Comparison of ENCODE assay signal across 8 mouse cellular contexts in the genomic region with DNA sequence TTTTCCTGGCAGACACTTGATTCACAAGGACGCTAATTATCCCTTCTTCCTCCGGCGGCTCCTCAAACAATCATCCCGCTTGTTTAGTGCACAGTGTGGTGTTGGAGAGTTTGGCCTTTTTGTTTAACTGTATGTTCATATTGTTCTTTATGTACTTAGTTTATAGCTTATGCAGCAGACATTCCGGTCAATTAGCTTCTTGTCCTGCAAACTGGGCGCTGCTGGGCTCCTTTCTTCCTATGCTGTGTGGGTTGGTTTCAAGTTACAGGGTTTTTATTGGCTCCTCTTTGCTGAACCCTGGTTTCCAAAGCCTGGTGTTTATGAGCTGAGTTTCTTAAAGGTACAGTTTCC.
DNase-seq lines count a peak whose midpoint lies in the region; ATAC-seq and TF ChIP-seq lines count a peak whose summit lies in the region.

No protein-coding gene starts in this region.

- H3K4me3 ChIP-seq in gastrocnemius, adult 2 months, result peak overlapping the region; percentile 65
- H3K4me3 ChIP-seq in forebrain, embryonic 13.5 days, result peak overlapping the region; percentile 6; the same call in 1 of the 2 replicates
- no peak overlapping the region for H3K4me3 ChIP-seq in hindbrain, postnatal 0 days (ENCODE audit: low read length)
- no peak overlapping the region for H3K4me3 ChIP-seq in liver, embryonic 12.5 days

- intact Hi-C loops in gastrocnemius, adult 2 months (cut with DNase I), result no loop called here

- TF ChIP-seq CTCF in gastrocnemius, adult 2 months (IDR thresholded peaks at IDR 0.05), result no peak
- no peak for TF ChIP-seq CTCF in hindbrain, postnatal 0 days (IDR thresholded peaks at IDR 0.05; ENCODE audit: low read depth)

- peaks cover 69% of the 10 kb centered on the region for H3K4me1 ChIP-seq in forebrain, embryonic 13.5 days
- peaks cover 22% of the 10 kb centered on the region for H3K4me1 ChIP-seq in hindbrain, postnatal 0 days (ENCODE audit: insufficient read depth, low read length)
- H3K4me1 ChIP-seq in liver, embryonic 12.5 days, result peaks cover 11% of the 10 kb centered on the region

- no peak overlapping the region for H3K9ac ChIP-seq in forebrain, embryonic 13.5 days
- no peak overlapping the region for H3K9ac ChIP-seq in hindbrain, postnatal 0 days (replicated peaks; ENCODE audit: low read length)
- H3K9ac ChIP-seq in liver, embryonic 12.5 days, result no peak overlapping the region

- H3K36me3 ChIP-seq in forebrain, embryonic 13.5 days (ENCODE audit: poor library complexity, severe bottlenecking), result no peaks in the 10 kb centered on the region
- H3K36me3 ChIP-seq in hindbrain, postnatal 0 days (ENCODE audit: insufficient read depth, low read length), result no peaks in the 10 kb centered on the region
- H3K36me3 ChIP-seq in liver, embryonic 12.5 days, result no peaks in the 10 kb centered on the region

- DNase-seq in gastrocnemius, adult 2 months, result peak; percentile 51
- no peak for DNase-seq in gastrocnemius, postnatal 10 days
- DNase-seq in hindbrain, postnatal 0 days (ENCODE audit: low spot score), result peak; percentile 68
- DNase-seq in skeletal muscle tissue, adult 2 months (ENCODE audit: low read depth, low spot score), result peak; percentile 60
- no peak for DNase-seq in right cerebral cortex, postnatal 36 days (ENCODE audit: low spot score in 2 of 2)
- DNase-seq in spleen, postnatal 4 days (ENCODE audit: low spot score in 2 of 2), result no peak

- H3K4me2 ChIP-seq in forebrain, embryonic 13.5 days, result peak overlapping the region; percentile 43
- peak overlapping the region; percentile 33; the same call in 1 of the 2 replicates for H3K4me2 ChIP-seq in hindbrain, postnatal 0 days (ENCODE audit: low read depth, low read length)
- peak overlapping the region; percentile 23; the same call in 1 of the 2 replicates for H3K4me2 ChIP-seq in liver, embryonic 12.5 days

- peak; percentile 70 for ATAC-seq in forebrain, embryonic 13.5 days
- 0 out of 2 replicates have a peak, but pooled peaks have one; percentile 55 for ATAC-seq in hindbrain, postnatal 0 days
- no peak for ATAC-seq in liver, embryonic 12.5 days

- peak overlapping the region; percentile 84 for H3K27ac ChIP-seq in gastrocnemius, adult 2 months
- H3K27ac ChIP-seq in forebrain, embryonic 13.5 days, result peak overlapping the region; percentile 73
- peak overlapping the region; percentile 23; the same call in 1 of the 2 replicates for H3K27ac ChIP-seq in hindbrain, postnatal 0 days
- H3K27ac ChIP-seq in liver, embryonic 12.5 days, result no peak overlapping the region

- no peaks in the 10 kb centered on the region for H3K27me3 ChIP-seq in forebrain, embryonic 13.5 days
- H3K27me3 ChIP-seq in hindbrain, postnatal 0 days (ENCODE audit: insufficient read depth, low read length), result 0 out of 2 replicates have a peak, but pooled peaks cover 4% of the 10 kb centered on the region
- H3K27me3 ChIP-seq in liver, embryonic 12.5 days (replicated peaks), result no peaks in the 10 kb centered on the region

- WGBS in forebrain, embryonic 13.5 days, result under 1% methylated on average over 6 of the region's 6 CpGs
- WGBS in hindbrain, postnatal 0 days, result 16% methylated on average over 6 of the region's 6 CpGs
- 21% methylated on average over 6 of the region's 6 CpGs for WGBS in liver, embryonic 12.5 days (ENCODE audit: insufficient replicate concordance)

- no peaks in the 10 kb centered on the region for H3K9me3 ChIP-seq in forebrain, embryonic 13.5 days (replicated peaks)
- no peaks in the 10 kb centered on the region for H3K9me3 ChIP-seq in hindbrain, postnatal 0 days (ENCODE audit: low read length)
- no peaks in the 10 kb centered on the region for H3K9me3 ChIP-seq in liver, embryonic 12.5 days (replicated peaks)

Comparison
In these comparisons a context has a peak if more than half of its experiments do, and no peak if none do; other contexts are left out.
1. DNase-seq: peak in gastrocnemius, adult 2 months (single experiment), hindbrain, postnatal 0 days (single experiment) and skeletal muscle tissue, adult 2 months (single experiment); none in gastrocnemius, postnatal 10 days (single experiment), right cerebral cortex, postnatal 36 days (0 of 2) and spleen, postnatal 4 days (0 of 2).
2. H3K4me3 ChIP-seq: peak in gastrocnemius, adult 2 months (single experiment) and forebrain, embryonic 13.5 days (single experiment); none in hindbrain, postnatal 0 days (single experiment) and liver, embryonic 12.5 days (single experiment).
3. Peak in every context shown above with its lines, with median percentiles within 50 percentile points of each other: H3K4me2 ChIP-seq.